Mouse (Mus musculus) heart, postnatal 25 days (tissue): ENCODE measurements around the gene Gipr. TPM values are rescaled to one million over a fixed set of nuclear protein-coding genes. Genes with fewer than 3 reads are reported as not detected.

Experiments used
- DNase-seq: peaks from one replicate; pipeline ENCODE4 v3.0.0; 2022; ENCODE audit warnings: low spot score
- intact Hi-C: fragments of 180-260 bp; cut with DNase I; formaldehyde crosslinking; loops from one replicate; pipeline ENCODE4 v1.15.1; 2025
- total RNA-seq, 2 experiments: library from RNA; stranded (reverse); gene quantifications; 2 replicates each; pipeline ENCODE4 v1.2.3; 2021

The Gipr gene
- under 1 TPM; 0.21 to 0.22 TPM for total RNA-seq

DNA sequence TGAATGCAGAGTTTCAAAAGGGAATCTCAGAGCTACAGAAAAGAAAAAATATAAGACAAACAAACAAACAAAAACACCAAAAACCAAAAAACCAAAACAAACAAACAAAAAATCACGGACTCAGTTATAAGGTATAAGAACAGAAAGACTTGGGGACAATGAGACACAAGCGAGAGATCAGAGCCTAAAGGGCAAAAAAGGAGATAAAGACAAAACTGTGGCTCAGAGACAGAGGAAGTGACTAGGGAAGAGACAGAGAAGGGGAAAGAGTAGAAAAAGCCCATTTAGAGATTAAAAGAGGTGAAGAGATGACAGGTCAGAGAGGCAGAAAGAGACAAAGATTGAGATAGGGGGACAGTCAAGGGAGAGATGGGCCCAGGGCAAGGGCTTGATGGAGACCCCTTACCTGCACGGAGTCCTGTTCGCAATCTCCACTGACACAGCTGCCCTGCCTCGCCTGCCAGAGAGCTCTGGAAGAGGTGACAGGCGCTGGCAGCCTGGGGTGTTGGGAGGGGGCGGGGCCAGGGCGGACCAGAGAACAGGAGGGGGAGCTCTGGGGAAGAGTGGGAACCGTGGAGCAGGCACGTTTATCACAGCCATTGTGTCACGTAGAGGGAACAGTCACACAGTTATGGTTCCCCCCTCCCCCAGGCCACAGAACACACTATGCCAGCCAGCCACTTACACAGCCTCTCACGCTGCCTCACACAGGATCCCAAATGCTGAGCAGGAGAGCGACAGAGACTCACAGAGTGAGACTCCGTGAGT, at the start of gene Gipr:
TSS of gene Gipr (minus strand) at position 472 of the 768 bp plus-strand sequence.
- intact Hi-C loops: no loop called here
- DNase-seq: no peak

DNA sequence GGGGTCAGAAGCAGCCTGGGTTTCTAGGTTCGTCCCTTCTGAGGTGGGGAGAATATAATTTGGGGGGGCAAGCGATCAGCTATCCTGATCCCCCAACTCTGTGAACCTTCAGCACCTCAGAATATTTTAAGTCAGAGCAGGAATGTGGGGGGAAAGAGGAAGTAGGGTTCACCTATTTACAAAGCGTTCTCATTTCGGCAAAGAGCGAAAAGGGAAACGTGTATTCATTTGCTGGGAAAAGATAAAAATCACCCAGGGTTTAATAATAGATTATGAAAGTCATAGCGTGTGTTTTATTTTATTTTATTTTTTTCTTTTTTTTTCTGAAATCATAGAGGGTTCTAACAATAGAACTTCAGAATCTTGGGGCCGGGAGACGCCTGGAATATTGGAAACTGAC, 49.0 kb upstream of the Gipr start:
- intact Hi-C loops: no loop called here
- DNase-seq: no peak

DNA sequence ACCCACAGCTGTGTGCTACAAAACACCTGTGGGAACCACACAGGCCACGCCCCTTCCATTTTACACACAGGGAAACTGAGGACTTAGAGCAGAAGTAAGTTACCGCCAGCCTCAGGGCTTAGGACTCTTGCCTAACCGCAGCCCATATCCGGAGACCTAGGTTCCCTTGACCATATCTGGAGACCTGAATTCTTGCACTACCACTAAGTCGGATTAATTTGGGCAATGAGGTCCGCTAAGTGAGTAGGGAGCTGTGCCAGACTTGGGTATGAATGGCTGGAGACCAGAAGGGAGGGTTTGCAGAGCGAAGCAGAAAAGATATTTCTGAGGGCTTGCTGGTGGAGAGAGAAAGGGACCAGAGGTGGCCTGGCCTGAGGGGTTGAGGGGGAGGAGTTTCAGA, 48.4 kb upstream of the Gipr start:
- no peak for DNase-seq
- intact Hi-C loops: no loop called here

DNA sequence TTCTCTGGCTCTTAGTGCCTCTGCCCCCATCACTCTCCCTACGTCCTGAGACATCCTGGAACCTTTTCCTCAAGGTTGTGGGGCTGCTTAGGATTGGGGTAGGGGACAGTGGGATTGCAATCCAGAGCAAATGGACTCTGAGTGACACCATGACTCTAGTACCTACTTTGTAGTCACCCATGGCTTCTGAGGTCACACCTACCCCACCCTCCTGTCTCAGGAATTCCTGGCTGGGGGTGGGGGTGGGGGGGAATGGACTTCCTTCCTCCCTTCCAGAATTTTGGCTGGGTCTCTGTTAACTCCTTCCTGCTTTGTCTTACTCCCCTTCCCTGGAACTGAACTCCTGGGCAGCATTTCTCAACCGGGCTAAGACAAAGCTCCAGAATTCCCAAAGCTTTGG, 47.5 kb upstream of the Gipr start:
- DNase-seq: no peak
- intact Hi-C loops: no loop called here

DNA sequence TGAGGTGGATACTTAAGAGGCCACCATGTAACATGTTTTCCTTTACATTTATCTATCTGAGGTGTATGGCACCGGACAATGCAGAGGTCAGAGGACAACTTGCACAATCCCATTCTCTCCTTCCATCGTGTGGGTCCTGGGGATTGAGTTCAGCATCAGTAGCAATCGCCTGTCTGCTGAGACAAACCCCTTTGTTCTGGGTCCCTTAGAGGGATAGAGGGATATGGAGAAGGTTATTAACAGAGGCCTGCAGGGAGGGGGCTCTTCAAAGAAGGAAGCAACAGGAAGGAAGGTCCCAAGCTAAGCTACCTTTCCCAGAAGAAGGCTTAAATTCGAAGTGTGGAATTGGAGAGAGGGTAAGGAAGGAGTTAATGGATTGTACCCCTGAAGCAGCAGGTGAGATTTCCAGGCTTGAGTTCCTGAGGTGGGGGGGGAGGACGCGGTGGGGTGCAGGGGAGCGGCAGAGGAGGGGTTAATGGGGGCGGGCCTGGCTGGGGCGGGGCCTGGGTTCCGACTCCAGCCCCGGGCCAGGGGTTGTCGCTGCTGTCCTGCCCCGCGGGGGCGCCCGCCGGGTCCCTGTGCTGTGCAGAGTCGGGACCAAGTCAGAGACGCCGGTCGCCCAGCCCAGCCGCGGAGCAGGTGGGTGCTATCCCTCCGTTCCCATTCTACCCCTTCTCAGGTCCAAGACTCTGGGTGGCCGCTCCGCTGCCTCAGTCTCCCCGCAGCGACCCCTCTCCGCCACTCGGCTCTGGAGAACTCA, 46.2 kb upstream of the Gipr start, which contains the start of gene Gpr4:
TSS of gene Gpr4 (plus strand) at position 543 of the 760 bp plus-strand sequence.
- intact Hi-C loops: no loop called here
- peak; percentile 47 for DNase-seq

DNA sequence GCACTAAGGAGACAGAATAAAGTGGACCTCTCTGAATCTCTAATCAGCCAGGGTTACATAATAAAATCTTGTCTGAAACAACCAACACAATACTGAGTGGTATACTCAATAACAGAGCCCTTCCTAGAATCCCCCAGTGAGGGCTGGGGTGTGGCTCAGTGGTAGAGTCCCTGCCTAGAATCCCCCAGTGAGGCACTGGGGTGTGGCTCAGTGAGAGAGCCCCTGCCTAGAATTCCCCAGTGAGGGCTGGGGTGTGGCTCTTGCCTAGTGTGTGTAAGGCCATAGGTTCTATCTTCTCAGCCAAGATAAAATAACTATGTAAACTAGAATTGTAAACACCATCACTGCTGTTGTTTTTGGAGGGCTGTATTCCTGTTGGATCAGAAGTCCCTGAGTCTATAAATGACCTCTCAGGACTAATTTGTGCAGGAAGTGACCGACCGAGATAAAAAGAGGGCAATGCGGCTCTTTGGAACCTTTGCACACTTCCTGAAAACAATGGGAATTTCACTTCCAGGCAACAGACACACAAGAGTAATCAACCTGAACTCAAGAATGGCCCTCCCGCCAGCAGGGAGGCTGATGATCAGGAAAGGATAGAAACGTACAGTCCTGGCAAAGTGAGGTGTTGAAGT, 45.2 kb upstream of the Gipr start:
- intact Hi-C loops: no loop called here
- no peak for DNase-seq

DNA sequence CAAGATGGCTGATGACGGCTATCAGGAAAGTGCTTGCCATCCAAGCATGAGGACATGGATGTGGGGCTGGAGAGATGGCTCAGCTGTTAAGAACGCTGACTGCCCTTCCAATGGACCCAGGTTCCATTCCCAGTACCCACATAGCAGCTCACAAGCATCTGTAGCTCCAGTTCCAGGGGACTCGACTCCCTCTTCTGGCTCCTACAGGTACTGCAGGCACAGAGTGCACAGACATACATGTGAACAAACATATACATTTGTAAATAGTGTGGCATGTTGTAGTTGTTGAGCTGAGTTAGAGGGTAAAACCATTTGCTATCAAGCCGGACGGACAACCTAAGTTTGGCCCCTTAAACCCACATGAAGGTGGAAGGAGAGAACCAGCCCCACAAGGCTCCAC, 44.1 kb upstream of the Gipr start:
- intact Hi-C loops: no loop called here

DNA sequence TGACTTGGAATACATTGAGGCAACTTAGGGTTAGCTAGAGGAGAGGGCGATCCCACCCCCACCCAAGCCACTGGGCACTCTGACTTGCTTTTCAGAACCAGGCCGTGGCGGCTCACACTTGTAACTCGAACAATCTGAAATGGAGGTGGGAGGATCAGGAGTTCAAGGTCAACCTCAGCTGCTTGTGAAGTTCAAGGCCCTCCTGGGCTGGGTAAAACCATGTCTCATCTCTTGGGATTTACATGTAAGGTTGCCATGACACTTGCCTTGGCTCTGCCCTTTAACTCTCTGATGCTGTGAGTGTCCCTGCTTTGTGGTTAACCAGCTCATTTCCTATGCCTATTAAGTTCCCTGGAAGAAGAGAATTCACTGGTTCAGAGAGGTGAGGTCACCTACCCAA, 43.6 kb upstream of the Gipr start:
- intact Hi-C loops: loop anchor here (2.0 to 10.0 kb wide), 2 partner anchors 31 to 55 kb away; no protein-coding TSS in a partner anchor
- no peak for DNase-seq

More for the DNA sequence above, 44.1 kb upstream of the Gipr start:
- no peak for DNase-seq

DNA sequence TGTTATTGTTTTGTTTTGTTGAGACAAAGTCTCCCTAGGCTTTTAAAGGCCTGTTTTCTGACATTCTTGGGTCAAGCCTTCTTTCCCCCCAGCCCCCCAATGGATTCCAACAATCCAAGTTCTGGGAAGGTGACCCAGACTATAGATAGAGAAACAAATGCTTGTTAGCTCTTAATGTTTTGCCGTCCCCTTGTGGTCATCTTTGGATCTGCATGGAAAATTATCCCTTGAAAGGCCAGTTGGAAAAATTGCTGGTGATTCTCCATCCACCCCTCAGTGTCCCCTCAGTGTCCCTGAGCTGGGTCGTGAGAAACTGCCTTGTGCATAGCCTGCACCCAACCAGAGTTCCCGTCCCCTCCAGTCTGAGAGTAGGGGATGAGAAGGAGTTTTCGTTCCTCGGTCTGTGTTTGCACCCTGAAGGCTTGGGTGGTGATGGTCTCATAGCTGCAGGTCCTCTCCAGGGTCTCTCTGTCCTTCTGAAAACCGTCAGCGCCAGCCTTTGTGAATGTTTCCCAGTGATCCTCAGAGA, 43.1 kb upstream of the Gipr start:
- intact Hi-C loops: loop anchor here (2.0 to 10.0 kb wide), 2 partner anchors 30 to 54 kb away; no protein-coding TSS in a partner anchor
- no peak for DNase-seq

DNA sequence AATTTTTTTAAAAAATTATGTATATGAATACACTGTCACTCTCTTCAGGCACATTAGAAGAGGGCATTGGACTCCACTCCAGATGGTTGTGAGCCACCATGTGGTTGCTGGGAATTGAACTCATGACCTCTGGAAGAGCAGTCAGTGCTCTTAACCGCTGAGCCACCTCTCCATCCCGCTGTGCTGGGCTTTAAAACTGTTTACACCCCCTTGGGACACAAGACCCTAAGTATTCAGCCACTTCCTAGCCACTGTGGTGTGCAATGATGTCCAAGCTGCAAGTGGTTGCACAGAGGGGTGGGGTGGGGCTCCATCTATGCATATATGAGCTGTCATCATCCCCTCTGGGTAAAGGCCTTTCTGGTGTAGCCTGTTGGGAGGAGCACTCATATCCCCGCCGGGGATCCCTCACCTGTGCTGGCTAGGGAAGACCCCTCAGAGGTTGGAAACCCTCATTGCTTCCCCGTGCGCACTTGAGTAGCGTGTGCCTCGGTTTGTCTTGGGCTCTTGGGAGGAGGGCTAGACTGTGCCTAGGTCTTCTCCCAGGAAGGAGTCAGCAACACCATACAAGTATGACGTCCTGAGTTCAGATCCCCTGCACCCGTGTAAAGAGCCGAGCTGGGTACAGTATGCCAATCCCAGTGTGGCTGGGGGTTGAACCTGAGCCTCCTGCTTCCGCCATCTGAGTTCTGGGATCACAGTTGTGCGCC, 42.4 kb upstream of the Gipr start:
- intact Hi-C loops: loop anchor here (2.0 to 10.0 kb wide), 2 partner anchors 30 to 54 kb away; no protein-coding TSS in a partner anchor
- DNase-seq: no peak

DNA sequence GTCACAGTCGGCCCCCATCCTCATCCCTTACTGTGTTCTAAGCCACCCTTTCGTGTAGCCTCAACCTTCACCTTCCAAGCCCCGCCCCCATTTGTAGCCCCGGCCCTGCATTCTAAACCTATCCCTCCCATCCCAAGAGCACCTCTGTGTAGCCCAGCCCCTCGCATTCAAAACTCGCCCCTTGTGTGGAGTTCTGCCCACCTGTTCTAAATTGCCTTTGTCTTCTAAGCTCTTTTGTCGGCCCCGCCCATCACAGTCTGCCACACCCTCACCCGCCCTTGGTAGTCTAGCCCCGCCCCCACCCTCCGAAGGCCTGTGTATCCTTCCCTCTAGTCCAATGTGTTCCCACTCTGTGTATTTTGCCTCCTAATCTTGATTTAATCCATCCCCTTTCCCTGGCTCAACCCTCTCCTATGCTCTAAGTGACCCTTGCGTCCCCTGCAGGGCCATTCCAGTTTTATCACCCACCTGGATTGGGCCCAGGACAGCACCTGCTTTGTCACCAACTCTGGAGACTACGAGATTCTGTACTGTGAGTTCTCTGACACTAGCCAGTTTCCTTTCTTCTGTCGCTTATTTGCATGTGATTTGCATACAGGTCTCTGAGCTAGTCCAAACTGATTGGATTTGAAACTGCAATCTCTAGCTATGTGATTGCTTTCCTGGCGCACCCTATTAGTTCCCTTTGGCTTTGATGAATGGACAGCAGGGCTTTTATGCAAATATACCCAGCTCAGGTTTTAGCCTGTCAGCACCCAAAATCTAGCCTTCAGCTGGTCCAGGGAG, 36.3 kb upstream of the Gipr start:
- no peak for DNase-seq
- intact Hi-C loops: loop anchor here (10.0 kb wide), 1 partner anchor 47 kb away; no protein-coding TSS in a partner anchor

DNA sequence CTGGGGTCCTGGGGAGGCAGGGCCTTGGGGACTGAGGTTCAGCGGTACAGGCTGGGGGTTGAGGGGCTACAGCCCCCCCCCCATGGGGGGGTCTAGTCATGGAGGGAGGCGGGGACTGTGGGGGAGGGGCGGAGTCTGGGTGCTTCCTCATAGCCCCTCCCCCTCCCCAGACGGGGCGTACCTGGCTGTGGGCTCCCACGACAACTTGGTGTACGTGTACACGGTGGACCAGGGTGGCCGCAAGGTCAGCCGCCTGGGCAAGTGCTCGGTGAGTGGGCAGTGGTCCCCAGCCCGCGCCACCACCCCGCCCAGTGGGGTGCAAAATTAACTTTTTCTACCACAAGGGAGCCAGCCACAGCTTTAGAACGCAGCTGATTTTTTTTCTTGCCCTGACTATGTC, 35.7 kb upstream of the Gipr start:
- intact Hi-C loops: loop anchor here (10.0 kb wide), 1 partner anchor 47 kb away; no protein-coding TSS in a partner anchor
- no peak for DNase-seq

DNA sequence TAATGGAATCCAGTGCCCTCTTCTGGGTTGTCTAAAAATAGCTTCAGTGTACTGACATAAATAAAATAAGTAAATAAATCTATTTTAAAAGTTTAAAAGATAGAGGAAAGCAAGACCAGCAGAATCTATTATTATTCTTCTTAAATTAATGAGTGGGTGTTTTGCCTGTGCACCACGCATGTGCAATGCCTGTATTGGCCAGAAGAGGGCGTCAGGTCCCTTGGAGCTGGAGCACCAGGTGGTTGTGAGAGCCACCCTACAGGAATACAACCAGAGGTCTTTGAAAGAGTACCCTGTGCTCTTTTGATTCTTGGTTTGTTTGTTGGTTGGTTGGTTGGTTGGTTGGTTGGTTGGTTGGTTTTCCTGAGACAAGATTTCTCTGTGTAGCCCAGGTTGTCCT, 32.1 kb upstream of the Gipr start:
- intact Hi-C loops: no loop called here
- DNase-seq: no peak

DNA sequence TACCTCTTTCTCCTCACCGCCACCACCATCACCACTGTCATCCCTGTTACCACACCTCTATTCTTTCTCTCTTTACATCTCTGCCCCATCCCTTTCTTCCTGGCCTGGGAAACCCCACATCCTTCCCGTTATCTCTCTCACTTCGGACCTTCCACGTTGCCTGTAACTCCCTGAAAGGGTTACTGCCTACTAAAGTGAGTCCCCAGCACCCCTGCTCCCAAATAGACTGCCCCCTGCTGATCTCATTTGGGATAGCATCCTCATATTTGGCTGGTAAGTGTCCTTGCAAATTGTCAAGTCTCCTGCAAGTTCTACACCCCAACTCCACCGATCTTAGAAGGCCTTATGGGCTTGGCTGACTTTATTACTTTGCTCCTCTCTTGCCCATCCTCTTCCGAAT, 30.7 kb upstream of the Gipr start:
- no peak for DNase-seq
- intact Hi-C loops: loop anchor here (1.0 kb wide), 1 partner anchor 18 kb away; no protein-coding TSS in a partner anchor

DNA sequence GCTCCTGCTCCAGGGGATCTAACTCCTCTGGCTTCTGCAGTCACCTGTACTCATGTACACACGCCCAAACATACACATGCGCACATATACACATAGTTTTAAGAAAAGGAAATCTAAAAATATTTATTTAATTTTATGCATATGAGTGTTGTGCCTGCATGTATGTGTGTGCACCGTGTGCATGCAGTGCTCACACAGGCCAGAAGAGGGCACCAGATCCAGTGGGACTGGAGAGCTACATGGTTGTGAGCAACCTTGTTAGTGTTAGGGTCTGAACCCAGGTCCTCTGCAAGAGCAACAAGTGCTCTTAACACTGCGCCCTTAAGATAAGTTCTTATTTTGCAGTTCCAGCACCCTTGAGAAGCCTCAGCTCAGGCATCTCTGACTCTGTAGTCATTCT, 28.7 kb upstream of the Gipr start:
- DNase-seq: no peak
- intact Hi-C loops: no loop called here

DNA sequence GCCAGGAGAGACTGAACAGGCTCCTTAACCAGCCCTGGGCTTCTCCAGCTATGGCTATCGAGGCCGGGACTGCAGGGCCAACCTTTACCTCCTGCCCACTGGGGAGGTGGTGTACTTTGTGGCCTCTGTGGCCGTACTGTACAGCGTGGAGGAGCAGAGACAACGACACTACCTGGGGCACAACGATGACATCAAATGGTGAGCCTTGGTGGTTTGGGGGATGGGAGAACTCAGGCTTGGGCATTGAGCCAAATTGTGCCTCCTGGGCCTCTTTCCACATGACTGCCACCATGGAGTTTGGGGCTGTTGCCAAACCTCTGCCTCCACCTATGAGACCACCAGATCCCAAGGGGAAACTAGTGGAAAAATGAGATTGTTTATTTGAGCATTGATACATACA, 18.8 kb upstream of the Gipr start:
- no peak for DNase-seq
- intact Hi-C loops: no loop called here

DNA sequence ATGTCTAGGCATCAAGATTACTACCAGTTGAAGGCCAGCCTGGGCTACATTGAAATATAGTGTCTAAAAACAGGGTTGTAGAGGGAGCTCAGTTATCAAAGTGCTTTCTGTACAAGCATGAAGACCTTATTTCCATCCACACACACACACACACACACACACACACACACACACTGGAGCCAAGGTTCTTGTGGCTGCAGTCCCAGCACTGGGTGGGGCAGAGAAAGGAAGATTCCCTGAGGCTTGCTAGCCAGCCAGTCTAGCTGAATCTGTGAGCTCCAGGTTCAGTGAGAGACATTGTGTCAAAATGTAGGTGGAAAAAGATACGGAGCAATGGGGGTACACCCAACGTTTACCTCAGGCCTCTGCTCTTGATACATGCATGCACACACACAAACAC, 18.3 kb upstream of the Gipr start:
- intact Hi-C loops: no loop called here
- DNase-seq: no peak

DNA sequence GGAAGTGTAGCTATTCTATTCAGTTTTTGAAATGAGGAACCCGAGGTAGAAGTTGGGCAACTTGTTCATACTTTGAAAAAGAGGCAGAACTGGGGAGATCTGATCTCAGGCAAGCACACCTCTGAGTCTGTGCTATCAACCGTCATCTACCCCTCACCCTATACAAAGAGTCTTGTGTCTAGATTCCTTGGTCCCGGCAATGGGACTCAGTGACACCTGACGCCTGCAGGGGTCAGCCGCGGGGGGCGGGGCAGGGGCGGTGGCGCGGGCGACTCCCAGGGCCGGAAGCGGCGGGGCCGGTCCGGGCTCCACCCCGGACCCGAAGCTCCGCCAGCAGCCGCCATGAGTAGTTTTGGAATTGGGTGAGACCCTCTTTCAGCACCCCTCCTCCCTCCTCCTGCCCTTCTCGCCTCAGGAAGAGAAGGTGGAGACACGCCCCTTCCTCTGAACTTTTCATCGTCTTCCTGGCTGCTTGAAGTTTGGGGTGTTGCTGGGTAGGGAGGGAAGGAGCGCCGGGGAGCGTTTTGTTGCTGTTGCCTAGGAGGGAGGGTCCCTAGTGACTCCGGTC, 15.0 kb upstream of the Gipr start:
- intact Hi-C loops: no loop called here
- DNase-seq: peak; percentile 14
